ENCODE assay signal across 39 mouse cellular contexts in the genomic region with DNA sequence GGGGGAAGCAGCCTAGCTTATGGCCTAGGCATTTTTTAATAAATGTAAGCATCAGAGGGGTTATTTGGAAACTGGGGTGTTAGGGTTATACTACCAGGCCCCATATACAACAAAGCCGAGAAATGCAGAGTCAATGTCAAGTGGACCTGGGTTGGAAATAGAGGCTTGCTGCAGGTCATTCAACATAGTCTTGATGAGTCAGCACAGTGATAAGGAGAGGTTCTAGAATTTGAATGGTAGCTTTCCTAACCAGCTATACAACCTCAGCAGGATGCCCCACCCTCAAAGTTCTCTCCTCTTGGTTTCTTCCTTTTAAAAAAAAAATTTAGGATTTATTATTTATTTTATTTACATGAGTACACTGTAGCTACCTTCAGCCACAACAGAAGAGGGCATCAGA. TPM values are rescaled to one million over a fixed set of nuclear protein-coding genes. Genes with fewer than 3 reads are reported as not detected.
"Had no signal": no experiment of that assay in that cellular context is flagged by ENCODE, and none has a peak within 500 bp of the region (broad histone marks: within the 10 kb centered on the region; RNA-seq: fewer than 3 reads in every experiment).

No protein-coding gene starts in this region.

- H3K4me3 ChIP-seq: heart, embryonic 10.5 days; heart, embryonic 12.5 days; hindbrain, embryonic 13.5 days; hindbrain, embryonic 15.5 days; kidney, embryonic 15.5 days; limb, embryonic 13.5 days; limb, embryonic 15.5 days had no signal

- ATAC-seq: hindbrain, postnatal 0 days had no signal

- H3K4me2 ChIP-seq: heart, embryonic 12.5 days; hindbrain, embryonic 13.5 days; hindbrain, embryonic 15.5 days; kidney, embryonic 15.5 days; limb, embryonic 13.5 days; limb, embryonic 15.5 days had no signal

- H3K27me3 ChIP-seq: heart, embryonic 12.5 days; hindbrain, embryonic 13.5 days; hindbrain, embryonic 15.5 days; kidney, embryonic 15.5 days; limb, embryonic 13.5 days; limb, embryonic 15.5 days had no signal

- H3K27ac ChIP-seq: heart, embryonic 10.5 days; hindbrain, embryonic 13.5 days; hindbrain, embryonic 15.5 days; hindbrain, postnatal 0 days; kidney, embryonic 15.5 days; kidney, postnatal 0 days; limb, embryonic 13.5 days; limb, embryonic 15.5 days; liver, embryonic 14.5 days had no signal

- DNase-seq: gastrocnemius, postnatal 14 days; gastrocnemius, postnatal 36 days; heart, adult 11 months; heart, postnatal 10 days; kidney, adult 11 months; kidney, postnatal 14 days; layer of hippocampus, adult 9-11 months; layer of hippocampus, postnatal 36 days; left cerebral cortex, postnatal 4 days had no signal

- H3K9me3 ChIP-seq: heart, embryonic 10.5 days; heart, embryonic 12.5 days; hindbrain, embryonic 13.5 days; hindbrain, embryonic 15.5 days; kidney, embryonic 15.5 days; limb, embryonic 13.5 days; limb, embryonic 15.5 days had no signal

- H3K9ac ChIP-seq: hindbrain, embryonic 13.5 days; hindbrain, embryonic 15.5 days; kidney, embryonic 15.5 days; limb, embryonic 13.5 days; limb, embryonic 15.5 days; liver, embryonic 14.5 days had no signal

RNA-seq across cellular contexts. Expression of gene Calcoco2, which starts 40.8 kb away (rescaled TPM):
- total RNA-seq: gastrocnemius, adult 18-20 months; gastrocnemius, adult 8-10 months; gastrocnemius, postnatal 14 days; gastrocnemius, postnatal 36 days; heart, postnatal 10 days; heart, postnatal 25 days; hematopoietic stem cell, adult 5-6 weeks; hindbrain, postnatal 0 days; layer of hippocampus, postnatal 36 days; left cerebral cortex, adult 18-20 months; left cerebral cortex, adult 8-10 months; left cerebral cortex, postnatal 10 days; left cerebral cortex, postnatal 25 days; left cerebral cortex, postnatal 4 days had no signal
- polyA plus RNA-seq: gonadal fat pad, adult 2 months; heart, embryonic 12.5 days; heart, embryonic 14.5 days; hindbrain, embryonic 13.5 days; kidney, adult 2 months; kidney, embryonic 15.5 days; kidney, postnatal 0 days; large intestine, adult 2 months; limb, embryonic 11.5 days; limb, embryonic 13.5 days; limb, embryonic 15.5 days; liver, embryonic 14.5 days; liver, embryonic 16.5 days had no signal

RNA-seq across cellular contexts. Expression of gene Gip, which starts 46.7 kb away (rescaled TPM):
- total RNA-seq: gastrocnemius, adult 18-20 months; gastrocnemius, adult 8-10 months; gastrocnemius, postnatal 14 days; gastrocnemius, postnatal 36 days; heart, adult 8-10 months; heart, postnatal 10 days; heart, postnatal 25 days; hematopoietic stem cell, adult 5-6 weeks; hindbrain, postnatal 0 days; layer of hippocampus, adult 18-20 months; layer of hippocampus, adult 8-10 months; layer of hippocampus, postnatal 14 days; layer of hippocampus, postnatal 36 days; left cerebral cortex, adult 18-20 months; left cerebral cortex, adult 8-10 months; left cerebral cortex, postnatal 10 days; left cerebral cortex, postnatal 25 days; left cerebral cortex, postnatal 4 days had no signal
- polyA plus RNA-seq: gonadal fat pad, adult 2 months; heart, embryonic 10.5 days; heart, embryonic 12.5 days; heart, embryonic 14.5 days; heart, embryonic 16.5 days; hindbrain, embryonic 11.5 days; hindbrain, embryonic 13.5 days; hindbrain, embryonic 15.5 days; hindbrain, postnatal 0 days; kidney, adult 2 months; kidney, embryonic 15.5 days; kidney, postnatal 0 days; limb, embryonic 11.5 days; limb, embryonic 13.5 days; limb, embryonic 15.5 days; liver, embryonic 14.5 days had no signal
